ENCODE assay signal across 23 mouse cellular contexts in the genomic region with DNA sequence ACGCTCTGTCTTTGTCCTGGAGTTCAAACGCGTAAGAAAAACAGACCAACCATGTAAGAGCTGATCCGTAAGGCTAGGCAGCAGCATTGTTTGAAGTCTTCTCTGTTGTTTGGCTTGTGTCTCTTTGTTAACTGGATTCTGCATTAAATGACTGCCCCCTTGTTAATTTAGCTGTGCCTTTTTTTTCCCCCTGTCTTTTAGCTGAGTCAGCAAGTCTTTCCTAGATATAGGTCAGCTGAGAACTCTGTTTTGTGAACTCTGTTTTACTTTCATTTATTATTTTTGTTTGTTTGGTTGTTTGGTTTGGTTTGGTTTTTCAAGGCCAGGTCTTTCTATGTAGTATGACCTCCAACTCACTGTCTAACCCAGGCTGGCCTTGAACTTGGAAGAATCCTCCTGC. TPM values are rescaled to one million over a fixed set of nuclear protein-coding genes. Genes with fewer than 3 reads are reported as not detected.
DNase-seq lines count a peak whose midpoint lies in the region; ATAC-seq and TF ChIP-seq lines count a peak whose summit lies in the region.
"Had no signal": no experiment of that assay in that cellular context is flagged by ENCODE, and none has a peak within 500 bp of the region (broad histone marks: within the 10 kb centered on the region; RNA-seq: fewer than 3 reads in every experiment).

No protein-coding gene starts in this region.

- 94% methylated on average over 4 of the region's 4 CpGs for WGBS in intestine, embryonic 15.5 days
- WGBS in intestine, embryonic 16.5 days = 87% methylated on average over 4 of the region's 4 CpGs
- 76% methylated on average over 4 of the region's 4 CpGs for WGBS in stomach, embryonic 16.5 days
- 88% methylated on average over 4 of the region's 4 CpGs for WGBS in stomach, postnatal 0 days
- WGBS in heart, adult 2 months = 97% methylated on average over 4 of the region's 4 CpGs

- TF ChIP-seq RAD21 in CH12.LX (IDR thresholded peaks at IDR 0.05; ENCODE audit: low read depth, low read length) = no peak

- intact Hi-C loops in heart, adult 2 months (cut with DNase I) = no loop called here

- no peak for TF ChIP-seq EP300 in stomach, postnatal 0 days (optimal IDR thresholded peaks at IDR 0.05)
- TF ChIP-seq EP300 in CH12.LX (IDR thresholded peaks at IDR 0.05; ENCODE audit: low read length) = no peak
- TF ChIP-seq EP300 in heart, adult 2 months (IDR thresholded peaks at IDR 0.05; ENCODE audit: insufficient read depth, low read depth, low read length) = no peak

- H3K27ac ChIP-seq in intestine, embryonic 15.5 days = no peak overlapping the region
- no peak overlapping the region for H3K27ac ChIP-seq in intestine, embryonic 16.5 days (ENCODE audit: low read length)
- H3K27ac ChIP-seq in stomach, embryonic 16.5 days (ENCODE audit: low read length) = peak overlapping the region; percentile 25; the same call in 1 of the 2 replicates
- no peak overlapping the region for H3K27ac ChIP-seq in stomach, postnatal 0 days (replicated peaks)
- no peak overlapping the region for H3K27ac ChIP-seq in CH12.LX (ENCODE audit: insufficient read depth, low read depth)
- no peak overlapping the region for H3K27ac ChIP-seq in heart, adult 2 months

- H3K4me2 ChIP-seq in intestine, embryonic 15.5 days (replicated peaks) = no peak overlapping the region
- no peak overlapping the region for H3K4me2 ChIP-seq in intestine, embryonic 16.5 days (ENCODE audit: low read depth, low read length)
- H3K4me2 ChIP-seq in stomach, embryonic 16.5 days (ENCODE audit: low read depth, low read length) = no peak overlapping the region
- no peak overlapping the region for H3K4me2 ChIP-seq in stomach, postnatal 0 days (replicated peaks; ENCODE audit: low read depth)
- no peak overlapping the region for H3K4me2 ChIP-seq in CH12.LX (ENCODE audit: insufficient read depth, low read depth, poor library complexity, severe bottlenecking)

- dilution Hi-C loops in CH12.LX (cut with MboI; ENCODE audit: extremely low pct_ligation_motif_present, extremely low pct_unique_long_range_greater_than_20kb, low sequenced_read_pairs) = no loop called here

- H3K79me2 ChIP-seq in CH12.LX (replicated peaks; ENCODE audit: control insufficient read depth, extremely low read depth, insufficient read depth, poor library complexity, severe bottlenecking) = no peaks in the 10 kb centered on the region
- no peaks in the 10 kb centered on the region for H3K79me2 ChIP-seq in heart, adult 2 months (replicated peaks; ENCODE audit: control insufficient read depth, insufficient read depth, low read length)

- 0 out of 2 replicates have a peak, but pooled peaks have one; percentile 50 for ATAC-seq in intestine, embryonic 15.5 days
- no peak for ATAC-seq in intestine, embryonic 16.5 days
- no peak for ATAC-seq in stomach, embryonic 16.5 days (ENCODE audit: insufficient read depth, low FRiP score)
- no peak for ATAC-seq in stomach, postnatal 0 days (ENCODE audit: low FRiP score, low TSS enrichment)
- ATAC-seq: activated CD4-positive, CD25-positive, alpha-beta regulatory T cell, adult 4 months; CD4-positive, CD25-positive, alpha-beta regulatory T cell, adult 4 months; Patski had no signal

- in situ Hi-C loops in CH12.LX (cut with MboI; ENCODE audit: low pct_ligation_motif_present, low pct_unique_long_range_greater_than_20kb, low sequenced_read_pairs) = no loop called here

- DNase-seq in stomach, postnatal 0 days (ENCODE audit: low spot score) = no peak
- DNase-seq in CH12.LX (ENCODE audit: extremely low read depth) = no peak
- DNase-seq in heart, adult 2 months = no peak
- DNase-seq: adrenal gland, adult 2 months; adrenal gland, adult 8-10 months; adrenal gland, postnatal 10 days; adrenal gland, postnatal 14 days; adrenal gland, postnatal 25 days; adrenal gland, postnatal 36 days; B cell, adult 2 months; cerebellum, adult 11 months; cerebellum, adult 11-12 months; cerebellum, adult 18-20 months; cerebellum, adult 2 months had no signal

- no peak for TF ChIP-seq POLR2A in CH12.LX (IDR thresholded peaks at IDR 0.05; ENCODE audit: low read depth, low read length)
- no peak for TF ChIP-seq POLR2A in heart, adult 2 months (IDR thresholded peaks at IDR 0.05; ENCODE audit: insufficient read depth, low read depth, low read length)

- no peaks in the 10 kb centered on the region for H3K36me3 ChIP-seq in intestine, embryonic 15.5 days
- no peaks in the 10 kb centered on the region for H3K36me3 ChIP-seq in intestine, embryonic 16.5 days (ENCODE audit: control insufficient read depth, insufficient read depth, low read length)
- no peaks in the 10 kb centered on the region for H3K36me3 ChIP-seq in stomach, embryonic 16.5 days (ENCODE audit: control insufficient read depth, insufficient read depth, low read length)
- no peaks in the 10 kb centered on the region for H3K36me3 ChIP-seq in stomach, postnatal 0 days (ENCODE audit: control insufficient read depth, insufficient read depth, low read length)
- no peaks in the 10 kb centered on the region for H3K36me3 ChIP-seq in CH12.LX (replicated peaks in 1 of 2; ENCODE audit: control insufficient read depth in 1 of 2, insufficient read depth in 1 of 2, low read length in 1 of 2)
- no peaks in the 10 kb centered on the region for H3K36me3 ChIP-seq in heart, adult 2 months (ENCODE audit: control insufficient read depth, insufficient read depth, low read length)
- H3K36me3 ChIP-seq: G1E had no signal

- H3K27me3 ChIP-seq in intestine, embryonic 15.5 days (replicated peaks) = no peaks in the 10 kb centered on the region
- H3K27me3 ChIP-seq in intestine, embryonic 16.5 days (replicated peaks; ENCODE audit: control insufficient read depth, insufficient read depth, low read length) = no peaks in the 10 kb centered on the region
- H3K27me3 ChIP-seq in stomach, embryonic 16.5 days (ENCODE audit: control insufficient read depth, insufficient read depth, low read length) = no peaks in the 10 kb centered on the region
- no peaks in the 10 kb centered on the region for H3K27me3 ChIP-seq in stomach, postnatal 0 days (ENCODE audit: control insufficient read depth, insufficient read depth, low read length)
- no peaks in the 10 kb centered on the region for H3K27me3 ChIP-seq in CH12.LX (replicated peaks)
- H3K27me3 ChIP-seq in heart, adult 2 months (ENCODE audit: control insufficient read depth, insufficient read depth, low read length) = no peaks in the 10 kb centered on the region
- H3K27me3 ChIP-seq: Patski had no signal

- H3K4me3 ChIP-seq in intestine, embryonic 15.5 days (replicated peaks) = no peak overlapping the region
- H3K4me3 ChIP-seq in intestine, embryonic 16.5 days (ENCODE audit: low read length) = no peak overlapping the region
- H3K4me3 ChIP-seq in stomach, embryonic 16.5 days (replicated peaks; ENCODE audit: low read length) = no peak overlapping the region
- no peak overlapping the region for H3K4me3 ChIP-seq in stomach, postnatal 0 days (ENCODE audit: low read depth, low read length)
- no peak overlapping the region for H3K4me3 ChIP-seq in CH12.LX (replicated peaks in 1 of 3; ENCODE audit: low read depth in 2 of 3, low read length in 2 of 3, poor library complexity in 1 of 3)
- no peak overlapping the region for H3K4me3 ChIP-seq in heart, adult 2 months

- H3K9ac ChIP-seq in intestine, embryonic 15.5 days = no peak overlapping the region
- H3K9ac ChIP-seq in intestine, embryonic 16.5 days (ENCODE audit: low read depth, low read length) = no peak overlapping the region
- H3K9ac ChIP-seq in stomach, embryonic 16.5 days (ENCODE audit: low read length) = no peak overlapping the region
- no peak overlapping the region for H3K9ac ChIP-seq in stomach, postnatal 0 days (ENCODE audit: low read length)
- no peak overlapping the region for H3K9ac ChIP-seq in CH12.LX (ENCODE audit: insufficient read depth, low read depth)
- H3K9ac ChIP-seq in heart, adult 2 months (ENCODE audit: low read depth, low read length) = no peak overlapping the region

- no peak for TF ChIP-seq CTCF in stomach, postnatal 0 days (IDR thresholded peaks at IDR 0.05; ENCODE audit: low read depth)
- TF ChIP-seq CTCF in CH12.LX (conservative IDR thresholded peaks at IDR 0.05 in 1 of 2, IDR thresholded peaks at IDR 0.05 in 1 of 2; ENCODE audit: low read depth in 2 of 2, low read length in 2 of 2) = no peak
- no peak for TF ChIP-seq CTCF in heart, adult 2 months (IDR thresholded peaks at IDR 0.05)

- no peaks in the 10 kb centered on the region; the same call in 1 of the 2 replicates for H3K4me1 ChIP-seq in intestine, embryonic 15.5 days (replicated peaks)
- peaks cover 7% of the 10 kb centered on the region for H3K4me1 ChIP-seq in intestine, embryonic 16.5 days (ENCODE audit: control insufficient read depth, insufficient read depth, low read length)
- peaks cover 7% of the 10 kb centered on the region; the same call in 1 of the 2 replicates for H3K4me1 ChIP-seq in stomach, embryonic 16.5 days (ENCODE audit: control insufficient read depth, insufficient read depth, low read length)
- H3K4me1 ChIP-seq in stomach, postnatal 0 days (replicated peaks; ENCODE audit: control insufficient read depth, insufficient read depth) = no peaks in the 10 kb centered on the region
- no peaks in the 10 kb centered on the region for H3K4me1 ChIP-seq in CH12.LX (ENCODE audit: control insufficient read depth in 1 of 2, insufficient read depth in 2 of 2)
- no peaks in the 10 kb centered on the region; the same call in 1 of the 2 replicates for H3K4me1 ChIP-seq in heart, adult 2 months (ENCODE audit: control insufficient read depth, insufficient read depth, low read length)

- H3K9me3 ChIP-seq in intestine, embryonic 15.5 days = no peaks in the 10 kb centered on the region
- H3K9me3 ChIP-seq in intestine, embryonic 16.5 days (ENCODE audit: control insufficient read depth, low read length) = no peaks in the 10 kb centered on the region
- no peaks in the 10 kb centered on the region for H3K9me3 ChIP-seq in stomach, embryonic 16.5 days (replicated peaks; ENCODE audit: control insufficient read depth, low read length)
- no peaks in the 10 kb centered on the region for H3K9me3 ChIP-seq in stomach, postnatal 0 days (ENCODE audit: control insufficient read depth, low read length)
- H3K9me3 ChIP-seq in CH12.LX (replicated peaks; ENCODE audit: low read length) = no peaks in the 10 kb centered on the region
- H3K9me3 ChIP-seq: G1E had no signal

TF ChIP-seq in CH12.LX, 34 proteins besides CTCF, POLR2A, EP300 and RAD21:
- peak; percentile 95 for TF ChIP-seq MAFK (IDR thresholded peaks at IDR 0.05; ENCODE audit: insufficient replicate concordance, low read length)
- TF ChIP-seq MAZ (IDR thresholded peaks at IDR 0.05; ENCODE audit: low read depth, low read length) = no peak

RNA-seq across cellular contexts. Expression of a gene that starts 57.2 kb away (rescaled TPM):
- 2.6 and 3.4 TPM in 2 replicates for polyA plus RNA-seq in intestine, embryonic 15.5 days (2015; fragmentation: Nextera tagmentation; extraction: Ambion mirVana)
- 1.4 and 1.6 TPM in 2 replicates for polyA plus RNA-seq in intestine, embryonic 16.5 days (2015; fragmentation: Nextera tagmentation; extraction: Ambion mirVana)
- polyA plus RNA-seq in stomach, embryonic 16.5 days (2015; fragmentation: Nextera tagmentation; extraction: Ambion mirVana) = 2.1 TPM in 2 replicates
- polyA plus RNA-seq in stomach, postnatal 0 days (2015; fragmentation: Nextera tagmentation; extraction: Ambion mirVana) = 1.8 and 2.0 TPM in 2 replicates
- total RNA-seq in CH12.LX (2012; rRNA removed) (not detected in 2 replicates), CH12.LX (2014; rRNA removed) (not detected in 2 replicates)
- not detected in 2 replicates for polyA plus RNA-seq in CH12.LX (2012; ENCODE audit: insufficient read length, low read depth)
- total RNA-seq in heart, adult 2 months (2021) = under 1 TPM; 0.25 to 0.31 TPM
- polyA plus RNA-seq in heart, adult 2 months (2012; rRNA removed) = 0.18 and 0.44 TPM in 2 replicates
- total RNA-seq: G1E, MEL had no signal
- polyA plus RNA-seq: activated CD4-positive, CD25-positive, alpha-beta regulatory T cell, adult 4 months; C2C12; CD4-positive, CD25-positive, alpha-beta regulatory T cell, adult 4 months; G1E had no signal
